Mouse (Mus musculus) bone marrow macrophage, adult 2 months (primary cell): ENCODE measurements at regions not wholly inside any gene's neighbourhood (a gene's known extent, or its start where the extent isn't known, plus 50 kb on each side); places are given as distances from the start of the nearest gene placed in this dataset.

Source experiments
- H3K27ac ChIP-seq: 2 replicates; pipeline ENCODE4 v1.5.1; 2012; ENCODE audit warnings: low read depth, low read length; ENCODE audit not compliant: insufficient read depth
- H3K4me1 ChIP-seq: 2 replicates; pipeline ENCODE4 v1.6.1; 2012; ENCODE audit warnings: low read length; ENCODE audit not compliant: control insufficient read depth, insufficient read depth
- H3K4me3 ChIP-seq: 2 replicates; pipeline ENCODE4 v1.5.1; 2012; ENCODE audit warnings: mild to moderate bottlenecking, low read length, moderate library complexity; ENCODE audit not compliant: insufficient read depth
- CTCF ChIP-seq: IDR thresholded peaks from 2 replicates; pipeline ENCODE4 v1.5.1; 2012; ENCODE audit warnings: low read depth, mild to moderate bottlenecking, low read length, moderate library complexity
- POLR2A ChIP-seq: IDR thresholded peaks from 2 replicates; pipeline ENCODE4 v1.6.1; 2012; ENCODE audit warnings: mild to moderate bottlenecking, low read depth, low read length, borderline replicate concordance

- no peak overlapping the region for H3K4me3 ChIP-seq
- H3K27ac ChIP-seq: no peak overlapping the region
- H3K4me1 ChIP-seq: no peaks in the 10 kb centered on the region
- TF ChIP-seq CTCF (no peak), POLR2A (no peak)
Observed at GRCm38 (mm10) chr10:96940887-96941518, 324.2 kb downstream of the Btg1 start.

- TF ChIP-seq CTCF (no peak), POLR2A (no peak)
- Histone ChIP-seq H3K4me1 (no peaks in the 10 kb centered on the region), H3K4me3 (no peak overlapping the region), H3K27ac (no peak overlapping the region)
Observed at GRCm38 (mm10) chr10:96944229-96944628, 327.4 kb downstream of the Btg1 start.

- Histone ChIP-seq H3K4me3 (no peak overlapping the region), H3K4me1 (no peaks in the 10 kb centered on the region), H3K27ac (no peak overlapping the region)
- TF ChIP-seq POLR2A: no peak
- no peak for TF ChIP-seq CTCF
Observed at GRCm38 (mm10) chr10:96947971-96948370, 331.2 kb downstream of the Btg1 start.

- Histone ChIP-seq H3K4me3 (no peak overlapping the region), H3K4me1 (no peaks in the 10 kb centered on the region), H3K27ac (no peak overlapping the region)
- TF ChIP-seq POLR2A (no peak), CTCF (no peak)
Observed at GRCm38 (mm10) chr10:96948871-96949270, 332.1 kb downstream of the Btg1 start.

- no peaks in the 10 kb centered on the region for H3K4me1 ChIP-seq
- TF ChIP-seq POLR2A (no peak), CTCF (no peak)
- no peak overlapping the region for H3K27ac ChIP-seq
- no peak overlapping the region for H3K4me3 ChIP-seq
Observed at GRCm38 (mm10) chr10:96955036-96955775, 338.4 kb downstream of the Btg1 start.

- TF ChIP-seq POLR2A (no peak), CTCF (no peak)
- Histone ChIP-seq H3K27ac (no peak overlapping the region), H3K4me3 (no peak overlapping the region), H3K4me1 (no peaks in the 10 kb centered on the region)
Observed at GRCm38 (mm10) chr10:96955776-96956448, 339.1 kb downstream of the Btg1 start.

- Histone ChIP-seq H3K4me3 (no peak overlapping the region), H3K27ac (no peak overlapping the region), H3K4me1 (no peaks in the 10 kb centered on the region)
- TF ChIP-seq POLR2A (no peak), CTCF (no peak)
Observed at GRCm38 (mm10) chr10:96956449-96956834, 339.6 kb downstream of the Btg1 start.

GRCm38 (mm10) chr10:96957019-96957418 lies 340.2 kb downstream of the Btg1 start:
- no peak overlapping the region for H3K27ac ChIP-seq
- no peak for TF ChIP-seq POLR2A
- H3K4me3 ChIP-seq: no peak overlapping the region
- H3K4me1 ChIP-seq: no peaks in the 10 kb centered on the region

- Histone ChIP-seq H3K4me1 (no peaks in the 10 kb centered on the region), H3K4me3 (no peak overlapping the region), H3K27ac (no peak overlapping the region)
- no peak for TF ChIP-seq POLR2A
- TF ChIP-seq CTCF: no peak
Observed at GRCm38 (mm10) chr10:96969825-96970224, 353.0 kb downstream of the Btg1 start.

GRCm38 (mm10) chr10:96970737-96971136 lies 353.9 kb downstream of the Btg1 start:
- H3K4me3 ChIP-seq: no peak overlapping the region
- H3K4me1 ChIP-seq: no peaks in the 10 kb centered on the region
- TF ChIP-seq POLR2A (no peak), CTCF (no peak)
- H3K27ac ChIP-seq: no peak overlapping the region
